Mouse (Mus musculus): ENCODE results near the gene Slc28a2. TPM values are rescaled to one million over a fixed set of nuclear protein-coding genes. Genes with fewer than 3 reads are reported as not detected.
"Not testable (repeated sequence)": the region's sequence is repeated elsewhere in the genome, so short reads cannot be mapped to it uniquely, and the experiment has no call there.

Slc28a2 gene
- not detected in 2 replicates for polyA plus RNA-seq (2016; fragmentation: Nextera tagmentation; extraction: Ambion mirVana)

- not testable (repeated sequence) for H3K27ac ChIP-seq; H3K4me3 ChIP-seq; DNase-seq (ENCODE audit: low spot score); H3K4me1 ChIP-seq (replicated peaks); H3K9me3 ChIP-seq; H3K27me3 ChIP-seq (ENCODE audit: insufficient read depth, poor library complexity, severe bottlenecking); H3K36me3 ChIP-seq
- 56% methylated on average over 3 of the region's 3 CpGs for WGBS
These were observed at the start of gene Slc28a2 for GRCm38 (mm10) chr2:122426200-122426599. TSS of gene Slc28a2 (plus strand) at chr2:122426477.

GRCm38 (mm10) chr2:122377215-122377674 lies 49.0 kb upstream of the Slc28a2 start:
- peak; percentile 96 for DNase-seq (ENCODE audit: low spot score)
- H3K9me3 ChIP-seq = no peaks in the 10 kb centered on the region
- H3K36me3 ChIP-seq = no peaks in the 10 kb centered on the region
- under 1% methylated on average over 28 of the region's 28 CpGs for WGBS
- peak overlapping the region; percentile 93 for H3K27ac ChIP-seq
- H3K4me1 ChIP-seq (replicated peaks) = peaks cover 11% of the 10 kb centered on the region
- H3K4me3 ChIP-seq = peak overlapping the region; percentile 70
- peaks cover 1% of the 10 kb centered on the region; the same call in 1 of the 2 replicates for H3K27me3 ChIP-seq (ENCODE audit: insufficient read depth, poor library complexity, severe bottlenecking)

GRCm38 (mm10) chr2:122377751-122378246 lies 48.5 kb upstream of the Slc28a2 start:
- Histone ChIP-seq H3K36me3 (no peaks in the 10 kb centered on the region), H3K27ac (peak overlapping the region; percentile 93), H3K4me3 (peak overlapping the region; percentile 70), H3K9me3 (no peaks in the 10 kb centered on the region), H3K27me3 (ENCODE audit: insufficient read depth, poor library complexity, severe bottlenecking) (no peaks in the 10 kb centered on the region), H3K4me1 (replicated peaks) (peaks cover 11% of the 10 kb centered on the region)
- under 1% methylated on average over 26 of the region's 26 CpGs for WGBS
- peak; percentile 88 for DNase-seq (ENCODE audit: low spot score)

GRCm38 (mm10) chr2:122378421-122379291 lies 47.6 kb upstream of the Slc28a2 start:
- peak overlapping the region; percentile 70 for H3K4me3 ChIP-seq
- no peaks in the 10 kb centered on the region for H3K27me3 ChIP-seq (ENCODE audit: insufficient read depth, poor library complexity, severe bottlenecking)
- H3K4me1 ChIP-seq (replicated peaks) = peaks cover 11% of the 10 kb centered on the region
- no peaks in the 10 kb centered on the region for H3K9me3 ChIP-seq
- H3K36me3 ChIP-seq = no peaks in the 10 kb centered on the region
- WGBS = 20% methylated on average over 8 of the region's 8 CpGs
- peak overlapping the region; percentile 93 for H3K27ac ChIP-seq
- DNase-seq (ENCODE audit: low spot score) = peak; percentile 51

GRCm38 (mm10) chr2:122379292-122379650 lies 47.0 kb upstream of the Slc28a2 start:
- H3K27me3 ChIP-seq (ENCODE audit: insufficient read depth, poor library complexity, severe bottlenecking) = no peaks in the 10 kb centered on the region
- no peaks in the 10 kb centered on the region for H3K9me3 ChIP-seq
- no peak for DNase-seq (ENCODE audit: low spot score)
- no peaks in the 10 kb centered on the region for H3K36me3 ChIP-seq
- peaks cover 11% of the 10 kb centered on the region for H3K4me1 ChIP-seq (replicated peaks)
- H3K4me3 ChIP-seq = no peak overlapping the region
- 45% methylated on average over 2 of the region's 2 CpGs for WGBS
- no peak overlapping the region for H3K27ac ChIP-seq

GRCm38 (mm10) chr2:122380768-122381311 lies 45.4 kb upstream of the Slc28a2 start:
- no peaks in the 10 kb centered on the region for H3K27me3 ChIP-seq (ENCODE audit: insufficient read depth, poor library complexity, severe bottlenecking)
- peaks cover 11% of the 10 kb centered on the region for H3K4me1 ChIP-seq (replicated peaks)
- 8% methylated on average over 11 of the region's 11 CpGs for WGBS
- peak overlapping the region; percentile 43 for H3K4me3 ChIP-seq
- H3K27ac ChIP-seq = peak overlapping the region; percentile 53; the same call in 1 of the 2 replicates
- H3K36me3 ChIP-seq = no peaks in the 10 kb centered on the region
- peak; percentile 58 for DNase-seq (ENCODE audit: low spot score)
- no peaks in the 10 kb centered on the region for H3K9me3 ChIP-seq

- WGBS = 76% methylated on average over 16 of the region's 16 CpGs
- H3K27me3 ChIP-seq (ENCODE audit: insufficient read depth, poor library complexity, severe bottlenecking) = no peaks in the 10 kb centered on the region
- peaks cover 6% of the 10 kb centered on the region for H3K4me1 ChIP-seq (replicated peaks)
- H3K9me3 ChIP-seq = no peaks in the 10 kb centered on the region
- H3K4me3 ChIP-seq = no peak overlapping the region
- H3K27ac ChIP-seq = no peak overlapping the region
- DNase-seq (ENCODE audit: low spot score) = no peak
- H3K36me3 ChIP-seq = no peaks in the 10 kb centered on the region
These were observed 44.8 kb upstream of the Slc28a2 start for GRCm38 (mm10) chr2:122381329-122382103.

- no peak overlapping the region for H3K4me3 ChIP-seq
- peaks cover 6% of the 10 kb centered on the region for H3K4me1 ChIP-seq (replicated peaks)
- H3K27ac ChIP-seq = no peak overlapping the region
- H3K36me3 ChIP-seq = no peaks in the 10 kb centered on the region
- H3K9me3 ChIP-seq = no peaks in the 10 kb centered on the region
- 83% methylated on average over 6 of the region's 6 CpGs for WGBS
- no peaks in the 10 kb centered on the region for H3K27me3 ChIP-seq (ENCODE audit: insufficient read depth, poor library complexity, severe bottlenecking)
- DNase-seq (ENCODE audit: low spot score) = no peak
These were observed 44.2 kb upstream of the Slc28a2 start for GRCm38 (mm10) chr2:122382121-122382520.

GRCm38 (mm10) chr2:122385095-122385494 lies 41.2 kb upstream of the Slc28a2 start:
- 46% methylated on average over 3 of the region's 3 CpGs for WGBS
- Histone ChIP-seq H3K36me3 (no peaks in the 10 kb centered on the region), H3K27ac (no peak overlapping the region), H3K9me3 (no peaks in the 10 kb centered on the region), H3K27me3 (ENCODE audit: insufficient read depth, poor library complexity, severe bottlenecking) (no peaks in the 10 kb centered on the region), H3K4me3 (no peak overlapping the region), H3K4me1 (replicated peaks) (peaks cover 6% of the 10 kb centered on the region)
- no peak for DNase-seq (ENCODE audit: low spot score)

GRCm38 (mm10) chr2:122387135-122387534 lies 39.1 kb upstream of the Slc28a2 start:
- H3K9me3 ChIP-seq; DNase-seq (ENCODE audit: low spot score); H3K4me3 ChIP-seq; H3K27me3 ChIP-seq (ENCODE audit: insufficient read depth, poor library complexity, severe bottlenecking); H3K36me3 ChIP-seq; H3K27ac ChIP-seq; H3K4me1 ChIP-seq (replicated peaks): not testable (repeated sequence)
- WGBS = 94% methylated on average over 3 of the region's 3 CpGs

GRCm38 (mm10) chr2:122396150-122396549 lies 30.1 kb upstream of the Slc28a2 start:
- Histone ChIP-seq H3K27me3 (ENCODE audit: insufficient read depth, poor library complexity, severe bottlenecking) (no peaks in the 10 kb centered on the region), H3K27ac (no peak overlapping the region), H3K36me3 (no peaks in the 10 kb centered on the region), H3K4me1 (replicated peaks) (no peaks in the 10 kb centered on the region), H3K4me3 (no peak overlapping the region), H3K9me3 (no peaks in the 10 kb centered on the region)
- DNase-seq (ENCODE audit: low spot score) = no peak
- 98% methylated on average over 1 of the region's 1 CpGs for WGBS

- Histone ChIP-seq H3K4me3 (no peak overlapping the region), H3K27me3 (ENCODE audit: insufficient read depth, poor library complexity, severe bottlenecking) (no peaks in the 10 kb centered on the region), H3K4me1 (replicated peaks) (no peaks in the 10 kb centered on the region), H3K27ac (no peak overlapping the region), H3K36me3 (no peaks in the 10 kb centered on the region), H3K9me3 (no peaks in the 10 kb centered on the region)
- DNase-seq (ENCODE audit: low spot score) = no peak
- WGBS = 85% methylated on average over 2 of the region's 2 CpGs
These were observed 18.7 kb upstream of the Slc28a2 start for GRCm38 (mm10) chr2:122407607-122408006.
